Mouse (Mus musculus) cerebellum, adult 2 months (tissue): Measurements from ENCODE around the gene Cttnbp2.

Experiments
- CTCF ChIP-seq: fragments of 200-500 bp; IDR thresholded peaks from 2 replicates; pipeline ENCODE4 v1.5.1; 2011; ENCODE audit warnings: low read depth, mild to moderate bottlenecking, control low read depth, low read length, moderate library complexity, borderline replicate concordance; ENCODE audit not compliant: insufficient read depth
- POLR2A ChIP-seq: fragments of 200-500 bp; IDR thresholded peaks from 2 replicates; pipeline ENCODE4 v1.6.1; 2011; ENCODE audit warnings: low read length, control low read depth, borderline replicate concordance; ENCODE audit not compliant: insufficient read depth

- TF ChIP-seq POLR2A (no peak), CTCF (no peak)
Observed at GRCm38 (mm10) chr6:18369054-18369453, 145.6 kb downstream of the Cttnbp2 start.
